Mouse (Mus musculus) G1E (cell line): Measurements from ENCODE around the gene Slc25a30. TPM values are rescaled to one million over a fixed set of nuclear protein-coding genes. Genes with fewer than 3 reads are reported as not detected.
"Not testable (repeated sequence)": the region's sequence is repeated elsewhere in the genome, so short reads cannot be mapped to it uniquely, and the experiment has no call there.

Experiments
- ATAC-seq: 2 replicates; pipeline ENCODE4 v1.8.0; 2016; ENCODE audit warnings: mild to moderate bottlenecking; ENCODE audit not compliant: insufficient number of reproducible peaks, poor library complexity, low FRiP score, severe bottlenecking; ENCODE audit errors: extremely low read depth
- DNase-seq: peaks from one replicate; pipeline ENCODE4 v3.0.0; 2012; ENCODE audit warnings: low spot score
- H3K27me3 ChIP-seq: 2 replicates; pipeline ENCODE4 v1.6.1; 2012; ENCODE audit warnings: mild to moderate bottlenecking, low read length, inconsistent platforms; ENCODE audit not compliant: insufficient read depth
- H3K36me3 ChIP-seq: replicated peaks from 2 replicates; pipeline ENCODE3; 2012; ENCODE audit warnings: mild to moderate bottlenecking, inconsistent platforms
- H3K4me1 ChIP-seq: 2 replicates; pipeline ENCODE4 v1.6.1; 2012; ENCODE audit warnings: low read depth, low read length, inconsistent platforms, mixed read lengths; ENCODE audit not compliant: insufficient read depth
- H3K4me3 ChIP-seq: 2 replicates; pipeline ENCODE4 v1.5.1; 2012; ENCODE audit warnings: low read depth, mild to moderate bottlenecking, inconsistent platforms, low read length, moderate library complexity, mixed read lengths
- H3K9me3 ChIP-seq: replicated peaks from 2 replicates; pipeline ENCODE4 v1.6.1; 2012; ENCODE audit warnings: inconsistent platforms
- CTCF ChIP-seq: IDR thresholded peaks from 2 replicates; pipeline ENCODE4 v1.5.1; 2012; ENCODE audit warnings: low read depth, low read length, inconsistent platforms, mixed read lengths
- GATA1 ChIP-seq: IDR thresholded peaks from 2 replicates; pipeline ENCODE4 v1.6.1; 2012; ENCODE audit warnings: borderline replicate concordance, low read length, inconsistent platforms, mixed read lengths
- GATA2 ChIP-seq: IDR thresholded peaks from 2 replicates; pipeline ENCODE4 v1.6.1; 2012; ENCODE audit warnings: low read depth, low read length, inconsistent platforms, borderline replicate concordance
- POLR2AphosphoS5 ChIP-seq: IDR thresholded peaks from 2 replicates; pipeline ENCODE4 v1.6.1; 2012; ENCODE audit warnings: low read depth, low read length, inconsistent platforms; ENCODE audit not compliant: insufficient replicate concordance
- TAL1 ChIP-seq: conservative IDR thresholded peaks from 2 replicates; pipeline ENCODE4 v1.6.1; 2012; ENCODE audit warnings: low read depth, low read length, inconsistent platforms, mixed read lengths
- polyA plus RNA-seq: library from polyadenylated mRNA; stranded (reverse); fragments of >175 nt; gene quantifications from 2 replicates; pipeline ENCODE4 v1.2.3, GENCODE M21; 2012
- total RNA-seq, 2 experiments: library from RNA; stranded (forward) in 1 of 2; stranded (reverse) in 1 of 2; fragments of 200-1000 nt in 1 of 2; fragments of >200 nt in 1 of 2; fragmentation: Nextera tagmentation in 1 of 2; gene quantifications; 2 replicates each; pipeline ENCODE4 v1.2.3; 2014 to 2017

Slc25a30 gene
- total and polyA plus RNA-seq, 3 experiments = 20.5 to 54.7 (median 33.9) TPM

DNA sequence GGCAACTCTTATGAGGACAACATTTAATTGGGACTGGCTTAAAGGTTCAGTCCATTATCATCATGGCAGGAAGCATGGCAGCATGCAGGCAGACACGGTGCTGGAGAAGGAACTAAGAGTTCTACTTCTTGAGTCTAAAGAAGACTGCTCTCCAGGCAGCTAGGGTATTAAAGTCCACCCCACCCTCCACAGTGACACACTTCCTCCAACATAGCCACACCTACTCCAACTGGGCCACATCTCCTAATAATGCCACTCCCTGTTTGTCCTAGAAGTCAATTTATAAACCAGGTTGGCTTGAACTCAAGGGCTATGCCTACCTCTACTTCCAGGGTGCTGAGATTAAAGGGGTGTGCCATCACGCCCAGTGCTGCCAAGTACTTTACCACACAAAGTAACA is 45.2 kb upstream of the Slc25a30 start:
- Histone ChIP-seq H3K4me1 (peaks cover 54% of the 10 kb centered on the region), H3K9me3 (no peaks in the 10 kb centered on the region), H3K27me3 (peaks cover 17% of the 10 kb centered on the region), H3K4me3 (no peak overlapping the region), H3K36me3 (no peaks in the 10 kb centered on the region)
- DNase-seq (no peak), ATAC-seq (no peak)
- TF ChIP-seq CTCF = no peak
- no peak for TF ChIP-seq GATA1
- TF ChIP-seq TAL1 = no peak
- TF ChIP-seq POLR2AphosphoS5 = no peak
- TF ChIP-seq GATA2 = no peak

DNA sequence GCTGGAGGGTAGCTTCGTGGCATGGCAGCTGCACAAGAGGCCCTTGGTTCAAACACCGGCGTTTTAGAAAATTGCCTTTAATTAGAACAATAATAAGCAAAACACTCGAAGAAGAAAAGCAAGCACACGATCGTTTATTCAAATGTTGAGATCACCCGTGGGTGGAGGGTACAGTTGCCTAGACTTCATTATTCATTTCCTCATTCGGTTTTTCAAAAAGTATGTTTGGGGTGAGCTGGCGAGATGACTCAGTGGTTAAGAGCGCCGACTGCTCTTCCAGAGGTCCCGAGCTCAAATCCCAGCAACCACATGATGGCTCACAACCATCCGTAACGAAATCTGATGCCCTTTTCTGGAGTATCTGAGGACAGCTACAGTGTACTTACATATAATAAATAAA is 43.0 kb upstream of the Slc25a30 start:
- H3K27me3 ChIP-seq = peaks cover 27% of the 10 kb centered on the region
- not testable (repeated sequence) for H3K4me3 ChIP-seq

GRCm38 (mm10) chr14:75828866-75829806 is 42.3 kb upstream of the Slc25a30 start:
- Histone ChIP-seq H3K4me1 (peaks cover 27% of the 10 kb centered on the region), H3K27me3 (peaks cover 31% of the 10 kb centered on the region), H3K36me3 (no peaks in the 10 kb centered on the region), H3K9me3 (no peaks in the 10 kb centered on the region), H3K4me3 (no peak overlapping the region)
- ATAC-seq (no peak), DNase-seq (no peak)
- TF ChIP-seq CTCF (peak; percentile 96), GATA1 (no peak)

More for the DNA sequence above, 43.0 kb upstream of the Slc25a30 start:
- peaks cover 33% of the 10 kb centered on the region for H3K4me1 ChIP-seq
- ATAC-seq, H3K9me3 ChIP-seq, DNase-seq, H3K36me3 ChIP-seq: not testable (repeated sequence)

DNA sequence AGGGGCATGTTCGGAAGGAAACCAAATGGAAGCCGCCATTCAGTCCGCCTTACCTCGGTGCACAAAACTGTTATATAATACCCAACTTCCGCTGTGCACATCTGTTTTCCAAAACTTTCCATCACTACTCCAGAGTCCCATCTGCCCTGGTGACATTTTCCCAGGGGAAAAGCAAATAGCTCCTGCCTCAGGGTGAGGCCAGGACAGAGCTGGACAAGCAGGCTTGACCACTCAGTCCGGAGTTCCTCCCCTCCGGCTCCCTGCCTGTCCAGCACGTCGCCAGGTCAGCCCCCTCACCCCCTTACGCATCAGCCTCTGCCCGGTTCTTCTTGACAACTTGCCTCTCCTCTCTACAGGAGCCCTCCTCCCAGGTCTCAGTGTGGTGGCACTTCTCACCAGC is 41.4 kb upstream of the Slc25a30 start:
- no peak for TF ChIP-seq POLR2AphosphoS5
- no peak for TF ChIP-seq GATA1
- TF ChIP-seq GATA2 = no peak
- TF ChIP-seq TAL1 = no peak
- no peak for TF ChIP-seq CTCF
- peaks cover 20% of the 10 kb centered on the region for H3K4me1 ChIP-seq
- DNase-seq (no peak), ATAC-seq (no peak)
- H3K36me3 ChIP-seq = no peaks in the 10 kb centered on the region
- H3K9me3 ChIP-seq = no peaks in the 10 kb centered on the region
- no peak overlapping the region for H3K4me3 ChIP-seq
- H3K27me3 ChIP-seq = peaks cover 31% of the 10 kb centered on the region

GRCm38 (mm10) chr14:75826851-75827410 is 40.1 kb upstream of the Slc25a30 start:
- Histone ChIP-seq H3K4me1 (peaks cover 10% of the 10 kb centered on the region), H3K36me3 (no peaks in the 10 kb centered on the region), H3K9me3 (no peaks in the 10 kb centered on the region), H3K27me3 (peaks cover 31% of the 10 kb centered on the region), H3K4me3 (no peak overlapping the region)
- TF ChIP-seq GATA1 (no peak), TAL1 (no peak), GATA2 (no peak), CTCF (no peak), POLR2AphosphoS5 (no peak)
- ATAC-seq = no peak
- no peak for DNase-seq

DNA sequence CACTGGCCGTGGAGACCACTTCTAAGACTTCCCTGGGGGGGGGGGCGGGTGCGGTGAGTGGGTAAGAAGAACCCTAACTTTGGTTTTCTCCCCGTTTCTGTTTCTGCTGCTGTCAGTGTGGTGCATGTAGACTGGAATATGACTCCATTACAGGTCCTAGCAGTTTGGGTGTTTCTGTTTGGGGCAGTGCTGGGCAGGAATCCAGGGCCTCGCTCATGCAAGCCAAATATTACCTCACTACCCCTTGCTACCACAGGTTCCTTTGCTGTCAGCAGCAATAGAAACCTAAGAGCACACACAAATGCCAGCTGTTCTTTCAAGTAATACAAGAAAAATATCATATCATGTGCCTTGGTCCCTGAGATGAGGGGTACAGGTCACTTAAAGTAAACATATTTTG is 33.2 kb upstream of the Slc25a30 start:
- no peak for DNase-seq
- TF ChIP-seq GATA1 (no peak), CTCF (no peak), TAL1 (no peak), GATA2 (no peak), POLR2AphosphoS5 (no peak)

GRCm38 (mm10) chr14:75819341-75819740 is 32.5 kb upstream of the Slc25a30 start:
- no peak for DNase-seq
- TF ChIP-seq TAL1 (no peak), POLR2AphosphoS5 (no peak), GATA2 (no peak), GATA1 (no peak), CTCF (no peak)
- no peak for ATAC-seq
- no peaks in the 10 kb centered on the region for H3K36me3 ChIP-seq
- no peaks in the 10 kb centered on the region for H3K9me3 ChIP-seq
- no peak overlapping the region for H3K4me3 ChIP-seq
- H3K4me1 ChIP-seq = no peaks in the 10 kb centered on the region; the same call in 1 of the 2 replicates
- peaks cover 4% of the 10 kb centered on the region for H3K27me3 ChIP-seq

More for the DNA sequence above, 33.2 kb upstream of the Slc25a30 start:
- Histone ChIP-seq H3K4me3 (no peak overlapping the region), H3K36me3 (no peaks in the 10 kb centered on the region), H3K9me3 (no peaks in the 10 kb centered on the region), H3K27me3 (peaks cover 7% of the 10 kb centered on the region), H3K4me1 (no peaks in the 10 kb centered on the region; the same call in 1 of the 2 replicates)
- ATAC-seq = no peak
